Mouse (Mus musculus) heart, adult 2 months (tissue): ENCODE measurements around the gene Rab6b. TPM values are rescaled to one million over a fixed set of nuclear protein-coding genes. Genes with fewer than 3 reads are reported as not detected.
A peak's percentile ranks its signal among the peaks of the same experiment; 100 is the strongest.

Experiments used
- DNase-seq, 2 experiments: peaks; one replicate each; pipeline ENCODE4 v3.0.0; 2021
- H3K27ac ChIP-seq: fragments of 200-600 bp; 2 replicates; pipeline ENCODE4 v1.8.1; 2022
- H3K27me3 ChIP-seq: fragments of 200-500 bp; 2 replicates; pipeline ENCODE4 v1.6.1; 2012; ENCODE audit warnings: mild to moderate bottlenecking, low read length, inconsistent platforms, mixed read lengths; ENCODE audit not compliant: control insufficient read depth, insufficient read depth
- H3K36me3 ChIP-seq: fragments of 200-500 bp; 2 replicates; pipeline ENCODE4 v1.6.1; 2012; ENCODE audit warnings: low read length, inconsistent platforms; ENCODE audit not compliant: control insufficient read depth, insufficient read depth
- H3K4me1 ChIP-seq: fragments of 200-500 bp; 2 replicates; pipeline ENCODE4 v1.6.1; 2011; ENCODE audit warnings: low read length; ENCODE audit not compliant: control insufficient read depth, insufficient read depth
- H3K4me3 ChIP-seq: fragments of 200-600 bp; 2 replicates; pipeline ENCODE4 v1.8.1; 2022
- H3K79me2 ChIP-seq: fragments of 200-500 bp; replicated peaks from 2 replicates; pipeline ENCODE4 v1.6.1; 2012; ENCODE audit warnings: mild to moderate bottlenecking, inconsistent platforms, low read length, moderate library complexity, mixed read lengths; ENCODE audit not compliant: control insufficient read depth, insufficient read depth
- H3K9ac ChIP-seq: fragments of 200-500 bp; 2 replicates; pipeline ENCODE4 v1.6.1; 2012; ENCODE audit warnings: low read depth, mild to moderate bottlenecking, control low read depth, inconsistent platforms, low read length, mixed read lengths
- CTCF ChIP-seq: fragments of 200-600 bp; IDR thresholded peaks from 2 replicates; pipeline ENCODE4 v1.8.1; 2022; ENCODE audit warnings: antibody characterized with exemption, mild to moderate bottlenecking, moderate library complexity
- EP300 ChIP-seq: fragments of 200-500 bp; IDR thresholded peaks from 2 replicates; pipeline ENCODE4 v1.6.1; 2011; ENCODE audit warnings: low read depth, low read length, control low read depth; ENCODE audit not compliant: insufficient read depth
- POLR2A ChIP-seq: fragments of 200-500 bp; IDR thresholded peaks from 2 replicates; pipeline ENCODE4 v1.6.1; 2011; ENCODE audit warnings: mild to moderate bottlenecking, low read depth, low read length, control low read depth; ENCODE audit not compliant: insufficient read depth
- WGBS: fragments of 180-500 bp; shearing (Covaris S2); methylation state at CpG from one replicate; pipeline ENCODE4 v1.1.7; 2018; 5-methylcytosine and 5-hydroxymethylcytosine counted together
- intact Hi-C: fragments of 180-260 bp; cut with DNase I; formaldehyde crosslinking; loops from one replicate; pipeline ENCODE4 v1.15.1; 2025
- polyA plus RNA-seq: library from polyadenylated mRNA; depleted of rRNA; stranded (reverse); fragments of >200 nt; gene quantifications from 2 replicates; pipeline ENCODE4 v1.2.3, GENCODE M21; 2012
- total RNA-seq, 2 experiments: library from RNA; stranded (reverse); gene quantifications; 2 replicates each; pipeline ENCODE4 v1.2.3; 2021

The Rab6b gene
- total and polyA plus RNA-seq, 3 experiments: 0.76 to 1.6 (median 1.4) TPM

DNA sequence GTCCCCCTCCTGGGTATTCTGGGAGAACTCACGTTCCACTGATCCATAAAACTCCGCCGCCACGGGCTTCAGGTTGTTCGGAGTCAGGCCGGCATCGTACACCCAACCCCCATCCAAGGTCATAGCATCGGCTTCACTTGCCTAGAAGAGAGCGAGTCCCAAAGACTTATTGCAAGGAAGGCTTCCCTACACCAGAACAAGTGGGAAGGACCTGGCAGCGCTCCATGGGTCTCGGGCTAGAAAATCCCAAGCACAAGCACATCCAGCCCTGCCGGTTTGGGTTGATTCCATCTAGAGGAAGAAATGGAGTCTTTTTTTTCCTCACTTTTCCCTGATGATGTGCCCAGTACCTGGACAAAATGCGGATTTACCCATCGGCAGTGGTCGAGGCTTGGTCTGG is 115.2 kb downstream of the Rab6b start:
- H3K4me3 ChIP-seq: no peak overlapping the region
- no peak overlapping the region for H3K27ac ChIP-seq
- 0 out of 2 replicates have a peak, but pooled peaks cover 1% of the 10 kb centered on the region for H3K4me1 ChIP-seq
- H3K27me3 ChIP-seq: no peaks in the 10 kb centered on the region
- no peaks in the 10 kb centered on the region for H3K36me3 ChIP-seq
- 89% methylated on average over 15 of the region's 15 CpGs for WGBS
- H3K9ac ChIP-seq: no peak overlapping the region
- intact Hi-C loops: loop anchor here (5.0 kb wide), 1 partner anchor 75 kb away; no protein-coding TSS in a partner anchor
- H3K79me2 ChIP-seq: no peaks in the 10 kb centered on the region
- no peak for TF ChIP-seq POLR2A
- TF ChIP-seq EP300: no peak
- no peak for TF ChIP-seq CTCF
- no peak for DNase-seq

DNA sequence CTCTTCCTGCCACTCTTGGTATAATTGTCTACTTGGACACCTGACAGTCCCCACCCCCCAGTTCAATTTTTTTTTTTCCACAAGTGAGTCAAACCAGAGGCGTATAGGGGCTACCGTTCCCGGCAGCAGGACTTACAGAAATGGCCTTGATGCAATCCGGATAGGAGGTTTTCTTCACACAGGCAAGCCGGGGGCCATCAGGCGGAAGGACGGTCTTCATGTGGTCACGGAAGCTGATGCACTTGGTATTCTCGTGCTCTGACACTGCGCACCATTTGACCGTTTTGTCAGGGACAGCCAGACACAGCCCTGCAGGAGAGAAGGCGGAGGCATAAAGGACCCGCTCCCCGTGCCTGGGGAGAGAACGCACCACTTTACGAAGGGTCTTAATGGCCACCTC is 116.2 kb downstream of the Rab6b start:
- Histone ChIP-seq H3K27ac (no peak overlapping the region), H3K36me3 (no peaks in the 10 kb centered on the region), H3K4me1 (0 out of 2 replicates have a peak, but pooled peaks cover 1% of the 10 kb centered on the region), H3K4me3 (no peak overlapping the region), H3K9ac (no peak overlapping the region), H3K79me2 (no peaks in the 10 kb centered on the region), H3K27me3 (no peaks in the 10 kb centered on the region)
- TF ChIP-seq CTCF (no peak), POLR2A (no peak), EP300 (no peak)
- WGBS: 92% methylated on average over 16 of the region's 16 CpGs
- no peak for DNase-seq
- intact Hi-C loops: loop anchor here (5.0 kb wide), 1 partner anchor 75 kb away; no protein-coding TSS in a partner anchor

DNA sequence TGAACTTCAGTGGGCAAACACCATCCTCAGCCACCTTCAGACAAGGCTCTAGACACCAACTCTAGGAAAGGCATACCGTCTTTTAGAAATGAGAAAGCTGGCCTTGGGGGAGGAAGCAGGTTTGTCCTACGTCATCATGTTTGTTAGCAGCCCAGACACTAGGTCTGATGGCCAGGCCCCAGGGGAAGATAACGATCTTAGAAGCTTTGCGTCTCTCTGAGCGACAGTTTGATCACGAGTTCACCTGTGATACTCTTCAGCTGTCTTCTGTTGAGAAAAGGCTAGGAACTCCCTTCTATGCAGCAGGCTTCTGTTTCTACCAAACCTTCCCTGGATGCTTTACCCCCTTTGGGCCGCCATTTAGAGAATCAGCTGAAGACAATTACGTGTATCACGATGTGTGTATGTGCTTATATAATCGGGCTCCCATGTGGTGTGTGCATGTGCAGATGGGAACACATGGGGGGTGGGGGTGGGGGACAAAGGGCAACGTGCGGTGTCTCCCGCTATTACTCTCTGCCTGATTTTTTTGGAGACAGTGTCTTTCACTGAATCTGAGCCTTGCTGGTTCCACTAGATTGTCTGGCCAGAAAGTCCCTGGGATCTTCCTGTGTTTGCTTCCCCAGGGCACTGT is 116.9 kb downstream of the Rab6b start:
- no peak for TF ChIP-seq POLR2A
- no peak for TF ChIP-seq EP300
- no peak for TF ChIP-seq CTCF
- Histone ChIP-seq H3K79me2 (no peaks in the 10 kb centered on the region), H3K9ac (no peak overlapping the region), H3K27me3 (no peaks in the 10 kb centered on the region), H3K27ac (no peak overlapping the region), H3K4me1 (0 out of 2 replicates have a peak, but pooled peaks cover 1% of the 10 kb centered on the region), H3K4me3 (no peak overlapping the region), H3K36me3 (no peaks in the 10 kb centered on the region)
- DNase-seq: no peak
- 86% methylated on average over 13 of the region's 13 CpGs for WGBS
- intact Hi-C loops: loop anchor here (5.0 kb wide), 1 partner anchor 74 kb away; no protein-coding TSS in a partner anchor

DNA sequence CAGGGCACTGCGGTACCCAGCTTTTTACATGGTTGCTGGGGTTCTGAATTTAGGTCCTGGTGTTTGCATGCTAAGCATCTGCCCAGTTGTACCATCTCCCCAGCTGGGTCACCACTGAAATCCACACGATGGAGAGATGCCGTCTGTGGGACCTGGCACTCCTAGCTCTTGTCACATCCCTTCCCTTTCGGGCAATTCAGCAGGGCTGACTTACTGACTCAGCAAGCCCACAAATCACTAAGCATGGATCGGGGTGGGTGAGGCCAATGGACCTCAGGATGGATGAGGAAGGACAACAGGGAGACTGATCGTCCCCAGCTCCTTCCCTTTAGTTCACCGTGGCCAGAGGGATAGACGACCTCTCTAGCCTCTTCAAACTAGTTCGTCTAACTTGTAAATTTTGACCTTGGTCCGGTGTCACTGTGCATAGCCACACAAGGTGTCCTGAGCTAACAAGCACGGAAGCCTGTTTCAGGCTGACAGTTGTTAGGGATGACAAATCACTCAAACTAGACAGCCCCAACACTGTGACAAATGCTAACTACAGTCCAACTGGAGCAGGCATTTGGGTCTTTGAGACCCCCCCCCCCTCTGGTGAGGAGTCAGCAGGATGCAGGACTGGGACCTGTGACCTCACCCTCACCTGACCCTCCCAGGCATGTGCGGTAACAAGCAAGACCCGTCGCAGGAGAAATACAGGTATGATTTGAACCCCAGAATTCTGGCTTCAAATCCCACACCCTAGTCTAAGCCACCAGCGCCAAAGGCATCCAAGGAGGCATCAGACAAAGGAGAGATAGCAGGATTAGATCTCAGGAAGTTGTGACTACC is 117.7 kb downstream of the Rab6b start:
- Histone ChIP-seq H3K27ac (no peak overlapping the region), H3K9ac (no peak overlapping the region), H3K27me3 (no peaks in the 10 kb centered on the region), H3K79me2 (no peaks in the 10 kb centered on the region), H3K36me3 (no peaks in the 10 kb centered on the region), H3K4me3 (no peak overlapping the region), H3K4me1 (0 out of 2 replicates have a peak, but pooled peaks cover 1% of the 10 kb centered on the region)
- TF ChIP-seq CTCF (no peak), EP300 (no peak), POLR2A (no peak)
- intact Hi-C loops: loop anchor here (5.0 kb wide), 1 partner anchor 73 kb away; no protein-coding TSS in a partner anchor
- WGBS: 82% methylated on average over 15 of the region's 15 CpGs
- DNase-seq: no peak

- 26% methylated on average over 29 of the region's 29 CpGs for WGBS
- intact Hi-C loops: no loop called here
- H3K4me1 ChIP-seq: 0 out of 2 replicates have a peak, but pooled peaks cover 1% of the 10 kb centered on the region
- no peak within 1 kb of the TSS; the same call in 1 of the 2 replicates for H3K27ac ChIP-seq
- H3K27me3 ChIP-seq: no peaks in the 10 kb centered on the region
- H3K36me3 ChIP-seq: no peaks in the 10 kb centered on the region
- peak within 1 kb of the TSS; percentile 7; the same call in 1 of the 2 replicates for H3K4me3 ChIP-seq
- DNase-seq: peak; percentile 67 to 80
- no peaks in the 10 kb centered on the region for H3K79me2 ChIP-seq
- no peak for TF ChIP-seq POLR2A
- peak within 1 kb of the TSS; percentile 53 for H3K9ac ChIP-seq
These were observed 118.8 kb downstream of the Rab6b start, which contains the start of the genes Gm20425 and Trf for GRCm38 (mm10) chr9:103230151-103230951. TSS of gene Gm20425 (minus strand) at chr9:103230307. TSS of gene Trf (minus strand) at chr9:103230444.
